Mouse (Mus musculus) mesoderm, embryonic 11.5 days (tissue): Measurements from ENCODE around the gene Mgat3.

Experiments used
- DNase-seq: peaks from one replicate; pipeline ENCODE4 v3.0.0-alpha.2; 2012; ENCODE audit warnings: low read depth, low spot score

Mgat3 gene

GRCm38 (mm10) chr15:80259406-80260045 is 86.0 kb downstream of the Mgat3 start:
- DNase-seq = no peak

- DNase-seq = peak; percentile 85
These were observed 87.2 kb downstream of the Mgat3 start for GRCm38 (mm10) chr15:80260677-80261076.

- DNase-seq = no peak
These were observed 87.6 kb downstream of the Mgat3 start for GRCm38 (mm10) chr15:80261100-80261499.

GRCm38 (mm10) chr15:80263610-80264575 is 90.4 kb downstream of the Mgat3 start, which contains the start of gene Rps19bp1:
TSS of gene Rps19bp1 (minus strand) at chr15:80264315.
- peak; percentile 95 for DNase-seq
